Mouse (Mus musculus): Measurements from ENCODE around the gene Iqck.

DNA sequence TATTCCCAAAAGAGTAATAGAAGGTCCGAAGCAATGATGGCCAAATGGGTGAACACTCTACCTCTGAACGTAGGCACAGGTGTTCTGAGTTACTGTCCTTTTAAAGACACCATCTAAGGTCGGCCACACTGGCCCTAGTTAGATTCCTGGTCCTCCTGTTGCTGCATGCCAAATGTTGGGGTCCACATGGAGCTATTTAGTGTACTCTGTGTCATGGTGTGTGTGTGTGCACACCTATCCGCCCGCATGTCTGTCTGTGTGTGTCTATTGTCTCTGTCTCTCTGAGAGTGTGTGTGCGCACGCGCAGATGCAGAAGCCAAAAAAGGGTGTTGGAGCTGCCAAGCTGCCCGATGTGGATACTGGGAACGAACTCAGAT is 121.6 kb downstream of the Iqck start:
- TF ChIP-seq CTCF (IDR thresholded peaks at IDR 0.05; ENCODE audit: control insufficient read depth, insufficient read depth, insufficient replicate concordance, low read depth, low read length) (no peak), POLR2A (IDR thresholded peaks at IDR 0.05; ENCODE audit: control insufficient read depth, low read depth, low read length) (no peak)
